Mouse (Mus musculus) cerebellum, adult 9-11 months (tissue): Measurements from ENCODE around the gene Catsper2.
A peak's percentile ranks its signal among the peaks of the same experiment; 100 is the strongest.

Experiments
- DNase-seq: peaks from one replicate; pipeline ENCODE4 v3.0.0; 2022

The Catsper2 gene

GRCm38 (mm10) chr2:121413387-121414042 is at the start of gene Catsper2, which contains the start of gene Pdia3:
Catsper2 (minus strand) TSS chr2:121413792.
Pdia3 (plus strand) TSS chr2:121413775.
- DNase-seq: peak; percentile 95

GRCm38 (mm10) chr2:121460071-121460470 is 46.5 kb upstream of the Catsper2 start:
- no peak for DNase-seq

- peak; percentile 78 for DNase-seq
Measured at GRCm38 (mm10) chr2:121456692-121457642, 43.4 kb upstream of the Catsper2 start, which contains the start of gene Serinc4. Serinc4 (minus strand) TSS chr2:121456781.

GRCm38 (mm10) chr2:121455534-121455933 is 41.9 kb upstream of the Catsper2 start:
- no peak for DNase-seq

GRCm38 (mm10) chr2:121453917-121454316 is 40.3 kb upstream of the Catsper2 start:
- DNase-seq: no peak

- DNase-seq: no peak
Measured at GRCm38 (mm10) chr2:121452990-121453389, 39.4 kb upstream of the Catsper2 start, which contains the start of gene Hypk. Hypk (plus strand) TSS chr2:121453290.

GRCm38 (mm10) chr2:121452361-121452760 is 38.8 kb upstream of the Catsper2 start:
- DNase-seq: no peak

GRCm38 (mm10) chr2:121450093-121450492 is 36.5 kb upstream of the Catsper2 start:
- DNase-seq: peak; percentile 40

GRCm38 (mm10) chr2:121449545-121450011 is 36.0 kb upstream of the Catsper2 start:
- DNase-seq: no peak

- peak; percentile 100 for DNase-seq
Measured at GRCm38 (mm10) chr2:121448739-121449535, 35.3 kb upstream of the Catsper2 start, which contains the start of gene Serf2. Serf2 (plus strand) TSS chr2:121449195.

GRCm38 (mm10) chr2:121448136-121448535 is 34.5 kb upstream of the Catsper2 start:
- DNase-seq: peak; percentile 30

- DNase-seq: no peak
Measured at GRCm38 (mm10) chr2:121447006-121447405, 33.4 kb upstream of the Catsper2 start.

- DNase-seq: no peak
Measured at GRCm38 (mm10) chr2:121446506-121446905, 32.9 kb upstream of the Catsper2 start.

- no peak for DNase-seq
Measured at GRCm38 (mm10) chr2:121445117-121445516, 31.5 kb upstream of the Catsper2 start.

GRCm38 (mm10) chr2:121444178-121444577 is 30.6 kb upstream of the Catsper2 start, which contains the start of gene Ell3:
Ell3 (minus strand) TSS chr2:121444278.
- no peak for DNase-seq

- peak; percentile 30 for DNase-seq
Measured at GRCm38 (mm10) chr2:121443068-121443349, 29.4 kb upstream of the Catsper2 start.

GRCm38 (mm10) chr2:121442259-121443067 is 28.9 kb upstream of the Catsper2 start:
- peak; percentile 62 for DNase-seq

GRCm38 (mm10) chr2:121441800-121442199 is 28.2 kb upstream of the Catsper2 start:
- DNase-seq: no peak

- DNase-seq: no peak
Measured at GRCm38 (mm10) chr2:121440834-121441605, 27.4 kb upstream of the Catsper2 start.

GRCm38 (mm10) chr2:121439746-121440145 is 26.2 kb upstream of the Catsper2 start:
- DNase-seq: no peak

GRCm38 (mm10) chr2:121434854-121435253 is 21.3 kb upstream of the Catsper2 start:
- DNase-seq: no peak
